Mouse (Mus musculus) liver, adult (tissue): ENCODE results near the gene Il31ra.

Experiments
- GATA4 ChIP-seq: IDR thresholded peaks from 2 replicates; pipeline ENCODE4 v1.6.1; 2014; ENCODE audit warnings: mild to moderate bottlenecking, low read length; ENCODE audit not compliant: insufficient replicate concordance

The Il31ra gene

GRCm38 (mm10) chr13:112580590-112581320 is 13.4 kb downstream of the Il31ra start:
- TF ChIP-seq GATA4, result no peak

GRCm38 (mm10) chr13:112573800-112574199 is 20.4 kb downstream of the Il31ra start:
- no peak for TF ChIP-seq GATA4

- no peak for TF ChIP-seq GATA4
Measured at GRCm38 (mm10) chr13:112570768-112571167, 23.4 kb downstream of the Il31ra start.

GRCm38 (mm10) chr13:112569606-112570005 is 24.6 kb downstream of the Il31ra start:
- no peak for TF ChIP-seq GATA4

GRCm38 (mm10) chr13:112560554-112561138 is 33.5 kb downstream of the Il31ra start:
- no peak for TF ChIP-seq GATA4

- TF ChIP-seq GATA4, result no peak
Measured at GRCm38 (mm10) chr13:112556501-112556900, 37.7 kb downstream of the Il31ra start.

GRCm38 (mm10) chr13:112553304-112553703 is 40.9 kb downstream of the Il31ra start:
- no peak for TF ChIP-seq GATA4

- TF ChIP-seq GATA4, result no peak
Measured at GRCm38 (mm10) chr13:112551641-112552548, 42.3 kb downstream of the Il31ra start.

GRCm38 (mm10) chr13:112541223-112541975 is 52.8 kb downstream of the Il31ra start:
- no peak for TF ChIP-seq GATA4

GRCm38 (mm10) chr13:112540616-112541015 is 53.5 kb downstream of the Il31ra start:
- TF ChIP-seq GATA4, result no peak

- TF ChIP-seq GATA4, result no peak
Measured at GRCm38 (mm10) chr13:112537065-112537464, 57.1 kb downstream of the Il31ra start.

GRCm38 (mm10) chr13:112536611-112537010 is 57.5 kb downstream of the Il31ra start:
- no peak for TF ChIP-seq GATA4

GRCm38 (mm10) chr13:112533556-112533955 is 60.6 kb downstream of the Il31ra start:
- TF ChIP-seq GATA4, result no peak

GRCm38 (mm10) chr13:112532235-112532634 is 61.9 kb downstream of the Il31ra start:
- TF ChIP-seq GATA4, result no peak

- TF ChIP-seq GATA4, result no peak
Measured at GRCm38 (mm10) chr13:112529893-112530292, 64.3 kb downstream of the Il31ra start.

- no peak for TF ChIP-seq GATA4
Measured at GRCm38 (mm10) chr13:112527186-112527585, 67.0 kb downstream of the Il31ra start.
